Mouse (Mus musculus) neural tube, embryonic 12.5 days (tissue): ENCODE measurements around the gene Gm5737. TPM values are rescaled to one million over a fixed set of nuclear protein-coding genes. Genes with fewer than 3 reads are reported as not detected.

Experiments used
- polyA plus RNA-seq: library from polyadenylated mRNA; unstranded; fragments of >200 nt; fragmentation: Nextera tagmentation; extraction: Ambion mirVana; gene quantifications from 2 replicates; pipeline ENCODE4 v1.2.1, GENCODE M21; 2016

Gene Gm5737
- polyA plus RNA-seq, 1 experiment from 2014 or later, result not detected

Other genes with a start within 250 kb of the Gm5737 start
- 176 and 181 TPM in 2 replicates for gene Uqcrc2, start 177.2 kb upstream of the Gm5737 start, polyA plus RNA-seq
- 0.22 and 0.46 TPM in 2 replicates for gene Pdzd9, start 142.0 kb upstream of the Gm5737 start, polyA plus RNA-seq
- 14.8 and 16.6 TPM in 2 replicates for gene Mosmo, start 134.7 kb upstream of the Gm5737 start, polyA plus RNA-seq
- 0.28 and 0.50 TPM in 2 replicates for gene Vwa3a, start 73.0 kb upstream of the Gm5737 start, polyA plus RNA-seq
- 21.1 and 22.2 TPM in 2 replicates for gene Eef2k, start 30.5 kb downstream of the Gm5737 start, polyA plus RNA-seq
- gene Polr3e, start 105.4 kb downstream of the Gm5737 start, polyA plus RNA-seq, result 26.6 and 28.0 TPM in 2 replicates
- 17.0 and 18.8 TPM in 2 replicates for gene Cdr2, start 169.9 kb downstream of the Gm5737 start, polyA plus RNA-seq
- 0.20 TPM in 1 of 2 replicates, not detected in the other for gene Mfsd13b, start 170.1 kb downstream of the Gm5737 start, polyA plus RNA-seq
- 219 and 227 TPM in 2 replicates for gene Mettl9, start 222.1 kb downstream of the Gm5737 start, polyA plus RNA-seq